Mouse (Mus musculus): ENCODE measurements around the gene Mcm8.

DNA sequence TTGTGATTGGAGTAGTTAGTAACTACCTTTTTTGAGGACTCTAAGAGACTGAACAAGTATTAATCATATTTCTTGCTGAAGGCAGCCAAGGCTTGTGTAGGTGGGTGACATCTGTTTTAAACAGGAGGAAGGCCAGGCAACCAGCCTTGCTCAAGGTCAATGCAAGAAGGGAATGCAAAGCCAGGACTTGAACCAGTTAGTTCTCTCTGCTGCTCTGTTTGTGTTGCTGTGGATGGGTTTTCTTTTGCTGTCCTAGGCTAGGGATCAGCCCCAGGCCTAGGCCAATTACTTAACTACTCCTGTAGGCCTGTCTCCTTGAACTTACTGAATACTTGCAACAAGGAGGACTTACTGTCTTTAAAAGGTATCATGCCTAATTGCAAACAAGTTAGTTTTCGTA is 37.1 kb downstream of the Mcm8 start:
- TF ChIP-seq CHD2 (IDR thresholded peaks at IDR 0.05; ENCODE audit: low read length) (no peak), POLR2A (IDR thresholded peaks at IDR 0.05; ENCODE audit: control insufficient read depth in 1 of 2, insufficient read depth in 1 of 2, low read depth in 1 of 2, low read length in 2 of 2, poor library complexity in 1 of 2) (no peak), POLR2AphosphoS2 (IDR thresholded peaks at IDR 0.05; ENCODE audit: low read length) (no peak), NELFE (IDR thresholded peaks at IDR 0.05; ENCODE audit: low read depth, low read length) (no peak), GABPA (IDR thresholded peaks at IDR 0.05; ENCODE audit: low read depth, low read length) (no peak), GATA1 (IDR thresholded peaks at IDR 0.05; ENCODE audit: low read depth, low read length) (no peak)
